Mouse (Mus musculus): ENCODE measurements around the gene Smok2a. TPM values are rescaled to one million over a fixed set of nuclear protein-coding genes. Genes with fewer than 3 reads are reported as not detected.
"Not testable (repeated sequence)": the region's sequence is repeated elsewhere in the genome, so short reads cannot be mapped to it uniquely, and the experiment has no call there.

Smok2a gene
- total and polyA plus RNA-seq, 2 experiments from 2014 or later = not detected

DNA sequence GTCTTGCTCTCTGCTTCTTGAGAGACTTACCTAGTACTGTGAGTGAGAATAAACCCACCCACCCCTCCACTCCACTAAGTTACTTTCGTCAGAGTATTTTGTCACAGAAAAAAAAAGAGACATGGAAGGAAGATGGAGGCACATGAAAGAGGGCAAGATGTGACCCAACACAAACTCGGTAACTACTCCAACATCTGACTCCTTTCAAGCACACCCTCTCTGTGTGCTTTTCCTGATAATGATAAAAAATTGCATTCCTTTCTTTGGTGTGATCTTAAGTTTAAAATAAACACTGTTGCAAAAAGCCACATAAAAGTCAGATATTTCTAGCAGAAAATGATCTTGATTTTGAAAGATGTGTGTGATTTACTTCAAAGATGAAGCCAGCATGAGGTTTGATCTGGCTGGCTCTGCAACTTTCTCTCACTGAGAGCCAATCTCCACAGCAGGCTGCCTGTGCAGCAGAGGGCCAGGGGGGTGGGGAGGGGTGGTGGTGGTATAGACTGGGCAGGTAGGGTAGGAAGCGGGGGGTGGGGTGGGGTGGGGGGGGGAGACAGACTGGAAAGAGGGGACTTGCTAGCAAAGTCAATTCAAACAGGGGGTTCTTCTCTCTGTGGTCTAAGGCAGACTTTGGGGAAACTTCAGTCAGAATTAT lies 18.4 kb upstream of the Smok2a start:
- not testable (repeated sequence) for DNase-seq (ENCODE audit: low spot score); H3K4me2 ChIP-seq (ENCODE audit: low read depth, low read length, poor library complexity, severe bottlenecking); H3K27ac ChIP-seq (ENCODE audit: low read depth, low read length); H3K4me3 ChIP-seq (ENCODE audit: low read depth, low read length); H3K27me3 ChIP-seq (ENCODE audit: insufficient read depth, low read length); H3K36me3 ChIP-seq (ENCODE audit: insufficient read depth, low read length); H3K9ac ChIP-seq (replicated peaks; ENCODE audit: low read length, poor library complexity, severe bottlenecking); ATAC-seq (ENCODE audit: low FRiP score); H3K4me1 ChIP-seq (ENCODE audit: insufficient read depth, low read length)
- WGBS = 82% methylated on average over 2 of the region's 3 CpGs
- H3K9me3 ChIP-seq (ENCODE audit: low read length) = peaks cover 38% of the 10 kb centered on the region

DNA sequence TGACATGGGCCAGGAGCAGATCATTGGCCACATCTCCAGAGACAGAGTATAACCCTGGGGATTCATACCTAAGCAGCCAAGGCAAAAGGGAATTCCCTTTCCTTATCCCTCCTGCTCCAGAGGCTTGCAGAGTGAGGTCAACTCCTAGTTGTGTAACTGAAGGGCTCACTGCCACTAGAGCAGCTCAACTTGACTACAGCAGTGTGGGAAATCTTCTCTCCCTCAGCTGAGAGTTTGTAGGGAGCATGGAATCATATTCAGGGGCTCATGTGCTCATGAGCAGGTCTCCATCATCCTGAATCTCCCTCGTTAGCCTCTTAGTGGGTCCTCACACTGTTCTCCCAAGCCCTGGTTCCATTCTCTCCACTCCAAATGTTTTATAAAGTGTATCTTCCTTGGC lies 15.7 kb upstream of the Smok2a start:
- H3K9me3 ChIP-seq (ENCODE audit: low read length) = peaks cover 40% of the 10 kb centered on the region
- not testable (repeated sequence) for H3K4me2 ChIP-seq (ENCODE audit: low read depth, low read length, poor library complexity, severe bottlenecking); H3K36me3 ChIP-seq (ENCODE audit: insufficient read depth, low read length); ATAC-seq (ENCODE audit: low FRiP score); H3K27me3 ChIP-seq (ENCODE audit: insufficient read depth, low read length); H3K9ac ChIP-seq (replicated peaks; ENCODE audit: low read length, poor library complexity, severe bottlenecking); H3K4me1 ChIP-seq (ENCODE audit: insufficient read depth, low read length); DNase-seq (ENCODE audit: low spot score); H3K27ac ChIP-seq (ENCODE audit: low read depth, low read length); H3K4me3 ChIP-seq (ENCODE audit: low read depth, low read length)
- WGBS = 86% methylated on average over 1 of the region's 1 CpGs

DNA sequence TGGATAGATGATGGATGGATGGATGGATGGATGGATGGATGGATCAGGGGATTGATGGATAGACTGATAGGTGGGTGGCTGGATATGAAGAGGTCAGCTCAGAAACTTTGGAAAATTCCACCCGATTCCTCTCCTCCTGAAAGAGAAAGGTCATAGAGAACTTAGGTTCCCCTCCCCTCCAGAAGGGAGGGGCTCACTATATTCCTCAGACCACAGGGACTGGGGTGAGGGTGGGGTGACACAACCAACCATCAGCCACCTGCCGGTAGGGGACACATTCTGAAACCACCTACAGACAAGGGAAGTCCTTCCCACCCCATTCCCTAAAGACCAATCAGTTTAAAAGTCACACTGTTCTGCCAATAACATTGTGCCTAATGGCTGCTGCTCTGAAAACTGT lies 14.5 kb upstream of the Smok2a start:
- Histone ChIP-seq H3K9ac (replicated peaks; ENCODE audit: low read length, poor library complexity, severe bottlenecking) (no peak overlapping the region), H3K36me3 (ENCODE audit: insufficient read depth, low read length) (no peaks in the 10 kb centered on the region), H3K9me3 (ENCODE audit: low read length) (peaks cover 37% of the 10 kb centered on the region), H3K27ac (ENCODE audit: low read depth, low read length) (no peak overlapping the region), H3K4me3 (ENCODE audit: low read depth, low read length) (no peak overlapping the region), H3K27me3 (ENCODE audit: insufficient read depth, low read length) (no peaks in the 10 kb centered on the region), H3K4me2 (ENCODE audit: low read depth, low read length, poor library complexity, severe bottlenecking) (no peak overlapping the region), H3K4me1 (ENCODE audit: insufficient read depth, low read length) (no peaks in the 10 kb centered on the region)
- no peak for TF ChIP-seq CTCF (IDR thresholded peaks at IDR 0.05)
- 85% methylated on average over 2 of the region's 2 CpGs for WGBS
- ATAC-seq (ENCODE audit: low FRiP score) (no peak), DNase-seq (ENCODE audit: low spot score) (no peak)

DNA sequence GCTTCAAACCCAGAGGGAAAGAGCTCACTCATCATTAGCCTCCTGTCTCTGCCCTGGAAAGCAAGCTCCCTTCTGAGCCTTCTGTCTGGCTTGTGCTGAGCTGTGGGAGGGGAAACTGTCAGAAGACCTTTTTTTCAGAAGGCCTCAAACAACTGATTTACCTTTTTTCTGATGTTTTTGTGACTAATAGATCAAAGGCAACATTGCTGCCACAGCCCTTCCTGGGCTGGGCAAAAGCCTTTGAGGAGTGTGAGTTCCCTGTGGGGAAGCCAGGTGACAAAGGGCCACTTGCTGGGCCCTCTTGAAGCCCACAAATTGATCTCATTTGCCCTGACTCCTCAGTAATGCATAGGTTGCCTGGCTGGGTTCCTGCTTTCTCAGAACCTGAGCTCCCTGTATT lies 12.5 kb upstream of the Smok2a start:
- H3K27ac ChIP-seq (ENCODE audit: low read depth, low read length); H3K36me3 ChIP-seq (ENCODE audit: insufficient read depth, low read length); ATAC-seq (ENCODE audit: low FRiP score); H3K9ac ChIP-seq (replicated peaks; ENCODE audit: low read length, poor library complexity, severe bottlenecking); DNase-seq (ENCODE audit: low spot score); H3K27me3 ChIP-seq (ENCODE audit: insufficient read depth, low read length); H3K4me2 ChIP-seq (ENCODE audit: low read depth, low read length, poor library complexity, severe bottlenecking); H3K4me1 ChIP-seq (ENCODE audit: insufficient read depth, low read length); H3K4me3 ChIP-seq (ENCODE audit: low read depth, low read length): not testable (repeated sequence)
- H3K9me3 ChIP-seq (ENCODE audit: low read length) = peaks cover 53% of the 10 kb centered on the region

DNA sequence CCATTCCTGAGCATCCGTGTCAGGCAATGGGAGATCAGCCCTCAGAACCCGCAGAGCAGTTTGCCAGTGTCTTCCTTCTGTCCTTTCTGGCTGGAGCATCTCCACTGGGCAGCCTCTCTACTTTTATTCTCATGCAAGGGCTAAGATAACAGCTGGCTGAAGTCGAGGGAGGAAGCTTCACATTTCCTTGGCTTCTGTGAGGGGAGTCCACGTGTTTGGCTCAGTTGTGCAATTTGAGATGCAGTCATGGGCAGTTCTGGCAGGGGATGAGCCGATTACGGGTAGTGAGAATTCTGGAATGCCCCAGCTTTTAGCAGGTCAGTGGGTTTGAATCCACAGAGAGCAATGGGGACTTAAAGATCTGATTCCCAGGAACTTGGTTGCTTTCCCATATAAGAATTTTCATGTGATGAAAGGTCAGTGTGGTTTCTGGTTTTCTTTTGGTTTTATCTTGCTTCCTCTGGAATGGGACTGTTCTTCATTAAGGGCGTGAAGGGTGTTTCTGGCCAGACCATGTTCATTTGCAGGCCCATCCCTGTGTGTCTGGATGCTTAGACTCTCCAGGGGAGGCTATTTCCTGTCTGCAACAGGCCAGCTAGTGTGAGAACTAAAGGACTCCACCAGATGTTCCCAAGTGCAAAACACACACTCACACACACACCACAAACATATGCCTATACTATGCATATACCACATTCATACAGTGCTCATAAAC lies 8.7 kb upstream of the Smok2a start:
- Histone ChIP-seq H3K4me3 (ENCODE audit: low read depth, low read length) (no peak overlapping the region), H3K36me3 (ENCODE audit: insufficient read depth, low read length) (no peaks in the 10 kb centered on the region), H3K4me1 (ENCODE audit: insufficient read depth, low read length) (no peaks in the 10 kb centered on the region), H3K27me3 (ENCODE audit: insufficient read depth, low read length) (no peaks in the 10 kb centered on the region), H3K27ac (ENCODE audit: low read depth, low read length) (no peak overlapping the region), H3K9me3 (ENCODE audit: low read length) (peaks cover 74% of the 10 kb centered on the region), H3K4me2 (ENCODE audit: low read depth, low read length, poor library complexity, severe bottlenecking) (no peak overlapping the region), H3K9ac (replicated peaks; ENCODE audit: low read length, poor library complexity, severe bottlenecking) (no peak overlapping the region)
- ATAC-seq (ENCODE audit: low FRiP score) (no peak), DNase-seq (ENCODE audit: low spot score) (no peak)
- WGBS = 70% methylated on average over 7 of the region's 7 CpGs
- TF ChIP-seq CTCF (IDR thresholded peaks at IDR 0.05) = no peak

DNA sequence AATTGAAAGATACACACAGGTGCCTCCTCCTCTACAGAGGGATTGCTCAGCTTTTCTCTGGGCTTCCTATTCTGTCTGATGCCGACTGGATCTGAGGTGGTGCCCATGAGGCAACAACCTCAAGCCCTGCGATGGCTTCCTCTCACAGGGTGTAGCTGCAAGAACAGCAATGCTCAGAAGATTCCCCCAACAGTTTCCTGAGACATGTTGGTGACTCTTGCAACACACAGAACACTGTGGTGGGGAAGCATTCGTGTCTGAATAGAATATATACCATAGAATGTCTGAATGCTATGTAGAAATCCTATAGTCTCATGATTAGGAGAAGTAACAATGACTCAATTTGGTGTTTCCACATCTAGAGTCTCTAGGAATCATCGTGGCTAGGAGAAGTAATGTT lies 6.8 kb upstream of the Smok2a start:
- ATAC-seq (ENCODE audit: low FRiP score) = no peak
- Histone ChIP-seq H3K36me3 (ENCODE audit: insufficient read depth, low read length) (no peaks in the 10 kb centered on the region), H3K4me3 (ENCODE audit: low read depth, low read length) (no peak overlapping the region), H3K4me1 (ENCODE audit: insufficient read depth, low read length) (no peaks in the 10 kb centered on the region), H3K9me3 (ENCODE audit: low read length) (peaks cover 85% of the 10 kb centered on the region), H3K4me2 (ENCODE audit: low read depth, low read length, poor library complexity, severe bottlenecking) (no peak overlapping the region), H3K27me3 (ENCODE audit: insufficient read depth, low read length) (no peaks in the 10 kb centered on the region), H3K27ac (ENCODE audit: low read depth, low read length) (no peak overlapping the region), H3K9ac (replicated peaks; ENCODE audit: low read length, poor library complexity, severe bottlenecking) (no peak overlapping the region)
- DNase-seq (ENCODE audit: low spot score) = no peak
- no peak for TF ChIP-seq CTCF (IDR thresholded peaks at IDR 0.05)
- WGBS = 61% methylated on average over 4 of the region's 4 CpGs
